In the genomic region with DNA sequence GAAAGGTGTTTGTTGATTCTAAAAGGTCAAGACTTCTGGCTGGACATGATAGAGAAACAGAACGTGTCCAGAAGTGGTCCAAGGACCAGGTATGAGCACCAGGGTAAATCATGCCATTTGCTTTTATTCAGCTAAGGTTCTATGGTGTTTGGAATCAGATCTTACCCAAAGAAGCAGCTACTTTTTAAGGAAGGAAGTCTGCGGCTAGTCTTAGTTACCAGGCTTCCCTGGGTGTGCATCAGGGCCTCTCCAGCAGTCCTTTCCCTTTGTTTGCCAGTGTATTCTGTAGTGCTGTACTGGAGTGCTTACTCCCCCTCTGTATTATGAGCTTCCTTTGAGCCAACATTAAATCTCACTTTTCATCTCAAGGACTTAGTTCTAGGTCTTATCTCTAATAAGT, we compare ENCODE assay signal across 15 mouse cellular contexts.
"Had no signal": no experiment of that assay in that cellular context is flagged by ENCODE, and none has a peak within 500 bp of the region (broad histone marks: within the 10 kb centered on the region; RNA-seq: fewer than 3 reads in every experiment).

No protein-coding gene starts in this region.

- H3K27ac ChIP-seq: neural tube, embryonic 15.5 days; stomach, embryonic 15.5 days; stomach, postnatal 0 days had no signal

- H3K9me3 ChIP-seq: neural tube, embryonic 15.5 days; stomach, embryonic 15.5 days had no signal

- DNase-seq: retina, postnatal 1 day; right cerebral cortex, adult 18-20 months; right cerebral cortex, postnatal 14 days; right cerebral cortex, postnatal 25 days; right cerebral cortex, postnatal 4 days; spleen, adult 18-20 months; thymus, adult 18-20 months; thymus, adult 2 months; thymus, postnatal 14 days; thymus, postnatal 25 days; thymus, postnatal 36 days; thymus, postnatal 4 days had no signal

- H3K4me3 ChIP-seq: neural tube, embryonic 15.5 days; stomach, embryonic 15.5 days had no signal

- H3K27me3 ChIP-seq: neural tube, embryonic 15.5 days; stomach, embryonic 15.5 days had no signal

- H3K4me1 ChIP-seq: neural tube, embryonic 15.5 days; stomach, embryonic 15.5 days had no signal

- H3K36me3 ChIP-seq: neural tube, embryonic 15.5 days; stomach, embryonic 15.5 days had no signal
